Mouse (Mus musculus) forebrain, embryonic 12.5 days (tissue): ENCODE measurements around the gene Fitm2. TPM values are rescaled to one million over a fixed set of nuclear protein-coding genes. Genes with fewer than 3 reads are reported as not detected.

Source experiments
- ATAC-seq: fragments of 200-750 bp; cut with Nextera tagmentation; 2 replicates; pipeline ENCODE4 v1.8.0; 2017; ENCODE audit warnings: moderate TSS enrichment; ENCODE audit not compliant: low FRiP score
- H3K27ac ChIP-seq: fragments of 300-500 bp; sonication (generic); 2 replicates; pipeline ENCODE4 v1.5.1; 2016; ENCODE audit warnings: mild to moderate bottlenecking
- H3K27me3 ChIP-seq: fragments of 300-500 bp; sonication (generic); 2 replicates; pipeline ENCODE4 v1.6.1; 2016; ENCODE audit warnings: mild to moderate bottlenecking
- H3K36me3 ChIP-seq: fragments of 300-500 bp; sonication (generic); replicated peaks from 2 replicates; pipeline ENCODE4 v1.6.1; 2016; ENCODE audit warnings: mild to moderate bottlenecking
- H3K4me1 ChIP-seq: fragments of 300-500 bp; sonication (generic); 2 replicates; pipeline ENCODE4 v1.6.1; 2016
- H3K4me2 ChIP-seq: fragments of 300-500 bp; sonication (generic); 2 replicates; pipeline ENCODE4 v1.6.1; 2016; ENCODE audit warnings: mild to moderate bottlenecking, moderate library complexity
- H3K4me3 ChIP-seq: fragments of 300-500 bp; sonication (generic); replicated peaks from 2 replicates; pipeline ENCODE4 v1.5.1; 2016; ENCODE audit warnings: mild to moderate bottlenecking
- H3K9ac ChIP-seq: fragments of 300-500 bp; sonication (generic); 2 replicates; pipeline ENCODE4 v1.6.1; 2016; ENCODE audit warnings: mild to moderate bottlenecking
- H3K9me3 ChIP-seq: fragments of 300-500 bp; sonication (generic); 2 replicates; pipeline ENCODE4 v1.6.1; 2016
- WGBS: fragments of 180-500 bp; shearing (Covaris S2); methylation state at CpG from one replicate; pipeline ENCODE4 v1.1.7; 2016; 5-methylcytosine and 5-hydroxymethylcytosine counted together
- polyA plus RNA-seq: library from polyadenylated mRNA; unstranded; fragments of >200 nt; fragmentation: Nextera tagmentation; extraction: Ambion mirVana; gene quantifications from 2 replicates; pipeline ENCODE4 v1.2.1, GENCODE M21; 2016

Gene Fitm2
- polyA plus RNA-seq, 1 experiment from 2014 or later = 11.7 TPM

DNA sequence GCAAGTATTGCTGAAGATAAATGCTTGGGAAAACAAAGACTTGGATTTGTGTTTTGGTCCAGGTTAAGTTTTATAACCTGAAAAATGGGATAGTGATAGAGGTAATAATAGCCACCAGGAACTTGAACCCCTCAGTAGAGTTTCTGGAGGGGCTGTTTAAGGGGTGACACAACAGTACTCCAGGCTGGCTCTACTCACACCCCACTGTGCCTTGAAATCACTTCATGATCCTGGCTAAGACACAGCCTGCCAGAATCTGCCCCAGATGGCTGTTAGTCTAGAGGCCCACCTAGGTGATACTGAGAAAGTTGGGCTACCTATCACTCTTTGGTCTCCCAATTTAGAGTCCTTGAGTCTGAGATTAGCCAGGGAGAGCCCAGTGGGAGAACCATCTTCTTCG is 32.9 kb downstream of the Fitm2 start:
- Histone ChIP-seq H3K36me3 (no peaks in the 10 kb centered on the region), H3K27ac (no peak overlapping the region), H3K9me3 (no peaks in the 10 kb centered on the region), H3K4me2 (peak overlapping the region; percentile 71), H3K9ac (peak overlapping the region; percentile 75), H3K4me1 (peaks cover 35% of the 10 kb centered on the region), H3K27me3 (0 out of 2 replicates have a peak, but pooled peaks cover 13% of the 10 kb centered on the region), H3K4me3 (peak overlapping the region; percentile 65)
- WGBS = 82% methylated on average over 1 of the region's 1 CpGs
- no peak for ATAC-seq

DNA sequence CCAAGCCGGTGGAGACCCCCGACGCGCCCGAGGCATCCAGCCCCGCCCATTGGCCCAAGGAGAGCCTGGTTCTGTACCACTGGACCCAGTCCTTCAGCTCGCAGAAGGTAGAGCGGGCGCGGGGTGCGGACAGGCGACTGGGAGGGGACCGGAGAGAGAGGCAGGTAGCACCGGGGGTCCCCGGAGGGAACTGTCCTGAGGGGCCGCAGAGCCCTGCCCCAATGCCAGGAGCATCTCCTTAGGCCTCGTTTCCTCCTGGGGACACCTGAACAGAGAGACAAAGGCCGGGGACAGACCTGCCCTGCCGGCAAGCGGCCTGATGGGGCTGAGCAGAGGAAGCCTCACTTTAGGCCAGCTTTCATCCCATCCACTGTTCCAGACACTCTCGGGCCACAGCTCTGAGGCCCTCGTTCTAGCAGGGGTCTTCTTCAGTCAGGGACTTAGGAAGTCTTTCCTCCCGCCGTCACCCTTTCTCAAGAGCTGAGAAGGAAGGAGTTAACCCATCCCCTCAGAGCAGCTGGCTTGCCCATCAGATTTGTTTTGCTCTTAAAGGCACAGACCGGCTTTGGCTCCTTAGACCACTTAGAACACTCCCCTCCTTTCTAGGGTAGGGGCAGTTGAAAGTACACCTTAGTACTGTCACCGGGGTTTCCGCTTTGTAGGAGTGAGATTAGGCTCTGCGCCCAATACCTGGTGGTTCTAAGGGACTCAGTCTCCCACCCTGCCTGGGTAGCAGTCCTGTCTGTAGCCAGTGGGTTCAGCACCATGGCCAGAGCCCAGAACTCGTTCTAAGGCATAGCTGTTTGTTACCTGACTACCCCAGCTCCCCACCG is 33.6 kb downstream of the Fitm2 start:
- peaks cover 35% of the 10 kb centered on the region for H3K4me1 ChIP-seq
- H3K36me3 ChIP-seq = no peaks in the 10 kb centered on the region
- no peaks in the 10 kb centered on the region for H3K9me3 ChIP-seq
- 0 out of 2 replicates have a peak, but pooled peaks cover 13% of the 10 kb centered on the region for H3K27me3 ChIP-seq
- peak overlapping the region; percentile 67 for H3K27ac ChIP-seq
- peak overlapping the region; percentile 65 for H3K4me3 ChIP-seq
- ATAC-seq = peak; percentile 53
- peak overlapping the region; percentile 71 for H3K4me2 ChIP-seq
- H3K9ac ChIP-seq = peak overlapping the region; percentile 75
- 1% methylated on average over 30 of the region's 30 CpGs for WGBS

DNA sequence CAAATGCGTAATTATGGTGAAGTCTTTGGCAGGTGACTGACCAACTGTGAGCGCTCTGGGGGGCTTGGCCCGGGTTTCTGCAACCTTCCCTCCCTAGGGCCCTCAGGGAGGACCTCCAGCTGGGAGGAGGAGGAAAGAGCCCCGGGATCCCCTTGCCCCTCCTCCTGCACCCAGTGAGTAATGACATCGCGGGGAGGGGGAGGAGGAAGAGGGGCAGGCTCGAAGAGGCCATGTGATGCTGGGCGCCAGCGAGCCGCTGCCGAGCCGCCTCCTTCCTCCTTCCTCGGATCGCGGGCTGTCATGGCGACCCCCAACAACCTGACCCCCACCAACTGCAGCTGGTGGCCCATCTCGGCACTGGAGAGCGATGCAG is 34.2 kb downstream of the Fitm2 start, which contains the start of gene Gdap1l1:
Gene Gdap1l1 (plus strand): TSS at position 231 of the 373 bp plus-strand sequence.
- H3K9me3 ChIP-seq = no peaks in the 10 kb centered on the region
- WGBS = 0% methylated on average over 17 of the region's 18 CpGs
- peak; percentile 85 for ATAC-seq
- H3K4me3 ChIP-seq = peak within 1 kb of the TSS; percentile 65
- 0 out of 2 replicates have a peak, but pooled peaks cover 13% of the 10 kb centered on the region for H3K27me3 ChIP-seq
- peak within 1 kb of the TSS; percentile 75 for H3K9ac ChIP-seq
- H3K36me3 ChIP-seq = no peaks in the 10 kb centered on the region
- H3K4me2 ChIP-seq = peak within 1 kb of the TSS; percentile 71
- peaks cover 35% of the 10 kb centered on the region for H3K4me1 ChIP-seq
- peak within 1 kb of the TSS; percentile 67 for H3K27ac ChIP-seq

DNA sequence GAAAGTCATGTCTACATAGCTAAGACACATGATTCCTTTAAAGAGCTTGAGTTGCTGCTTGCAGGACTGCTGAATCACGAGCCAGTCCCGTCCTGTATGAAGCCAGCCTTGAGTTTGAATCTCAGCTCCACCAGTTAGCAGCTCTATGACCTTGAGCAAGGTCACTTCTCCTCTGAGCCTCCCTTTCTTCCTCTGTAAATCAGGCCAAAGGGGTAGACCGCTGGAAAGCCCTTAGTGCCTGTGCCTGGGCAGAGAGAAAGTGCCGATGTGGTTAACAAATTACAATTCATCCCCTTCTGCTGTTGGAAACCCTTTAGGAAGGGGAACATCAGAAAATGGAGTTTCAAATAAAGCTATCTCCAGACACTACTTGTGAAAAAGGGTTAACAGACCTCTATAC is 34.6 kb downstream of the Fitm2 start:
- peak overlapping the region; percentile 67 for H3K27ac ChIP-seq

DNA sequence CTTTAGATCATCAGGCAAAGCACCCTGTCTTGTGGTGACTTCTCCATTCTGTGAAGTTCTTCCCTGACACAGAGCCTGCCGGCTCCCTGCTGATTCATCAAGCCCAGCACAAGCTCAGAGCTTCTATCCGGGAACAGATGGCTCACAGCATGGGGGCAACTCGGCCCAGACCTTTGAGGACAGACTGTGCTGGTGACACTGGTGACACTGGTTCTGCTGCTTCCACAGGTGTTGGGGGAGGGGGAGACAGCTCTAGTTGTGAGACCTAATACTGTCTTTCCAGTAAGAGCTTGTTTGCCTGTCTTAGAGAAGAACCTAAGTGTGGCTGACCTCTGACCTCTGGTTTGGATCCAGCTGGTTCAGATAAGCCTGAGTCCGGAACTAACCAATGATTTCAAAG is 38.5 kb downstream of the Fitm2 start:
- no peak overlapping the region for H3K4me3 ChIP-seq

More for the DNA sequence above, 34.6 kb downstream of the Fitm2 start:
- WGBS = 35% methylated on average over 4 of the region's 4 CpGs
- Histone ChIP-seq H3K4me1 (peaks cover 35% of the 10 kb centered on the region), H3K4me2 (peak overlapping the region; percentile 71), H3K27me3 (0 out of 2 replicates have a peak, but pooled peaks cover 13% of the 10 kb centered on the region), H3K36me3 (no peaks in the 10 kb centered on the region), H3K9me3 (no peaks in the 10 kb centered on the region), H3K4me3 (peak overlapping the region; percentile 65), H3K9ac (peak overlapping the region; percentile 75; the same call in 1 of the 2 replicates)
- peak; percentile 39; the same call in 1 of the 2 replicates for ATAC-seq

DNA sequence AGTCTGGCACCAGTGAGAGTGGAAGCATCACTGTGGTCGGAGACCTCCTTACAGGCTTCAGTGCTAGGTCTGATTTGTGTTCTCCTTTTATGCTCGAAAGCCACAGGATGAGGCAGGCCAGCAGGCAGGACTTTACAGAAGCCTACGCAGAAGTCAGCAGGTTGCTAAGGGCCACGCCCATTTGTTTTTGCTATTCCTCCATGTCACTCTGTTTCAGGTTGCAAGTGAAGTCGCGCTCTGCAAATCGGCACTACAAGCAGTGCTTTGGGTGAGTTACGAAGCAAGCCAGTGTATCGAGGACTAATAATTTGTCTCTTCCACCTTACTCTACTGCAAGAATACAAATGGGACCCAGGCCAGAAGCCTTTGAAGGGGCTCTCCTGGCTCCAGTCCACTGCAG is 41.1 kb downstream of the Fitm2 start:
- no peaks in the 10 kb centered on the region for H3K9me3 ChIP-seq
- H3K4me2 ChIP-seq = no peak overlapping the region
- H3K27me3 ChIP-seq = no peaks in the 10 kb centered on the region
- no peaks in the 10 kb centered on the region for H3K4me1 ChIP-seq
- no peak overlapping the region for H3K9ac ChIP-seq
- H3K27ac ChIP-seq = no peak overlapping the region
- H3K4me3 ChIP-seq = no peak overlapping the region
- WGBS = 90% methylated on average over 9 of the region's 9 CpGs
- no peak for ATAC-seq
- H3K36me3 ChIP-seq = no peaks in the 10 kb centered on the region

More for the DNA sequence above, 38.5 kb downstream of the Fitm2 start:
- Histone ChIP-seq H3K27me3 (0 out of 2 replicates have a peak, but pooled peaks cover 8% of the 10 kb centered on the region), H3K4me2 (no peak overlapping the region), H3K9ac (no peak overlapping the region), H3K4me1 (peaks cover 14% of the 10 kb centered on the region; the same call in 1 of the 2 replicates), H3K27ac (no peak overlapping the region), H3K9me3 (no peaks in the 10 kb centered on the region), H3K36me3 (no peaks in the 10 kb centered on the region)
- no peak for ATAC-seq
- WGBS = 31% methylated on average over 4 of the region's 4 CpGs

DNA sequence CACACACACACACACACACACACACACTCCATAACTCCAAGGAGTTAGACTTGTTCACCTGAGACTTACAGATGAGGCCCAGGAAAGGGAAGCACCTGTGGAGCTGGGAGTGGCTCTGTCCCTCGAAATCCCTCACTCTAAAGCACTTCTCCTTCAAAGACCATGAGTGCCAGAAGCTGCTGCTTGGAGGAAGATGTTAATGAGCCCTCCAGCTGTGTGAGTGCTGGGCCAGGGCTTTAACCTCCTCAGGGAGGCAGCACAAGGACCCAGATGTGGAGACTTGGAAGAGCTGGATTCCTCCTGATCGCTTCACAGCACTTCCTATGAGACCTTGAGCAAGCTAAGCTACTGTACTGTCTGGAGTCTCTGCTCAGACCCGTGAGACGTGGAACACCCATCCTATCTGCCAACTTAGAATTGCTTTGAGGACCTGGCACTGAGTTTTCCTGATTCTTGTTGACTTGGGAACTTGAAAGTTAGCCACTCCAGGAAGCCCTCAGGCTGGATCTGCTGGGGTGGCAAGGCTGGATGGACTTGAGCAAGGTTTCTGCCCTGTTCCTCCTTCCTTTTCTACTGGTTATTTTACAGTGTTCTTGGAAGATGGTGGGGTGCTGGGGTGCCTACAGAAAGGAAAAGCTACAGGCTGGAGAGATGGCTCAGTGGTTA is 44.0 kb downstream of the Fitm2 start:
- H3K9ac ChIP-seq = no peak overlapping the region
- H3K9me3 ChIP-seq = no peaks in the 10 kb centered on the region
- H3K4me1 ChIP-seq = peaks cover 4% of the 10 kb centered on the region; the same call in 1 of the 2 replicates
- ATAC-seq = no peak
- no peak overlapping the region for H3K27ac ChIP-seq
- no peaks in the 10 kb centered on the region for H3K27me3 ChIP-seq
- WGBS = 54% methylated on average over 4 of the region's 4 CpGs
- H3K4me3 ChIP-seq = no peak overlapping the region
- H3K36me3 ChIP-seq = 0 out of 2 replicates have a peak, but pooled peaks cover 4% of the 10 kb centered on the region
- no peak overlapping the region for H3K4me2 ChIP-seq

DNA sequence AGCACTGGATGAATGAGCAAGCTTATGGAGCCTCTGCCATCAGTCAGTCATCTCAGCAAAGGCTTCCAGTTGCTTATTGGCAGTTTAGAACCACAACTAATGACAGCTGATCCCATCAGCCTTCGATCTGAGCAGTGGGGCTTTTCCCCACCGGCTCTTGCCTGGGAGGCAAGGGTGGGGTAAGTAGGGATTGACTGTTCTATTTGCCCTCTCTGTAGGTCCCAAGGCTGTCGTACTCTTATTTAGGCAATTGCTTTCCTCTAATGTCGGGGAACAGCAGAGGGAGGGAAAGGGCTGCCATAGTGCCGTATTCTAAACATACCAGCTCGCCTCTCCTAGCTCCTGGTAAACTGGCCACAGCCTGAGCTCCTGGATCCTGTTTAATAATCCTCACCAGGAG is 47.8 kb downstream of the Fitm2 start, which contains the start of gene Oser1:
Gene Oser1 (minus strand): TSS at position 101 of the 400 bp plus-strand sequence.
- Histone ChIP-seq H3K9ac (no peak within 1 kb of the TSS), H3K27me3 (no peaks in the 10 kb centered on the region), H3K4me3 (no peak within 1 kb of the TSS), H3K9me3 (no peaks in the 10 kb centered on the region), H3K27ac (no peak within 1 kb of the TSS), H3K4me2 (no peak within 1 kb of the TSS), H3K36me3 (0 out of 2 replicates have a peak, but pooled peaks cover 12% of the 10 kb centered on the region), H3K4me1 (peaks cover 19% of the 10 kb centered on the region)
- 82% methylated on average over 6 of the region's 6 CpGs for WGBS
- no peak for ATAC-seq

DNA sequence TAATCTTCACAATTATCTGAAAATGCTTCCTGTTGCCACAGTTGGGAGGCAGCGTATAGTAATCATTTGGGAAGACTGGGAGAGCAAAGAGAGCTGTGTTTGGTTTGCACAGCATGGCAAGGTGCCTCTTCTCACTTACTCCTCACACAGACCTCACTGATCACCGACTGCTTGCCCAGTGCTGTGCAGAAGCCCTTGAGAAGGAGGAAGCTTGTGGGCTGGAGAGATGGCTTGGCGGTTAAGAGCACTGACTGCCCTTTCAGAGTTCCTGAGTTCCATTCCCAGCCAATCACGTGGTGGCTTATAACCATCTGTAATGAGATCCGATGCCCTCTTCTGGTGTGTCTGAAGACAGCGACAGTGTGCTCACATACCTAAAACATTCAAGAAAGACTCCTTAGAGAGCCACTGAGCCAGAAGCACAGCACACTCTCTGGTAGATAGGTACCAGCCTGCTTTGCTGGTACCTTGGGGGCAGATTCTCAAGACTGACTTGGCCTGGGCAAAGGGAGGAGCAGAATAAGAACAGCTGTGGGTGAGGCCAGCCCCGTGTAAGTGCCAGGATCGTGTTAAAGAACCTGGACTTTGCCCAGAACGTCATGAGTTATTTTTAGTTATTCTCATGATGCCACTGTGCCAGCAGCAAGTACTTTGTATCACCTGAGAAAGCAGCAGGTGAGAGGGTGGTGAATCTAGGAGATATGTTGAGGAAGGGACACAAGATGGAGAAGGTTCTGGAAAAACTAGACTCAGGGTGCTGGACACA is 49.4 kb downstream of the Fitm2 start:
- Histone ChIP-seq H3K36me3 (0 out of 2 replicates have a peak, but pooled peaks cover 12% of the 10 kb centered on the region), H3K4me1 (peaks cover 25% of the 10 kb centered on the region), H3K9ac (no peak overlapping the region), H3K27me3 (no peaks in the 10 kb centered on the region), H3K4me3 (no peak overlapping the region), H3K27ac (no peak overlapping the region), H3K4me2 (no peak overlapping the region), H3K9me3 (no peaks in the 10 kb centered on the region)
- no peak for ATAC-seq
- WGBS = 79% methylated on average over 9 of the region's 9 CpGs

DNA sequence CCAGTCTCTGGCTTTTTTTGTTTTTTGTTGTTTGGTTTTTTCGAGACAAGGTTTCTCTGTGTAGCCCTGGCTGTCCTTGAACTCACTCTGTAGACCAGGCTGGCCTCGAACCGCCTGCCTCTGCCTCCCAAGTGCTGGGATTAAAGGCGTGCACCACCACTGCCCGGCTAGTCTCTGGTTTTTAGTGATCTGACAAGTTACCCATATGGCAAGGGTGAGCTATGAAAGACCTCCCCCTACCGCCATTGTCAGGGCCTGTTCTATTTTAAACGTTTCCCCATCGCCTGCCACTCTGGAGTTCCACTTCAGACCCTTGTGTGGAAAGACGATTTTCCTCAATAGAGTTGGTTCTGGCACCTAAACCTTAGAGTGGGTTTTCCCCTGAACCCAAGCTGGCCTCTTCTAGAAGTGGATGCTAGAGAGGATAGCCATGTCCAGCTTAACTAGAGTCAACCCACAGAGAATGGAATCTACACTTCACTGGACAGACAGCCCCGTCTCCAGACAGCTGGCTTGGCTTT is 52.0 kb downstream of the Fitm2 start:
- Histone ChIP-seq H3K27me3 (no peaks in the 10 kb centered on the region), H3K4me2 (peak overlapping the region; percentile 95), H3K27ac (no peak overlapping the region), H3K9me3 (no peaks in the 10 kb centered on the region), H3K9ac (peak overlapping the region; percentile 66), H3K4me3 (peak overlapping the region; percentile 98), H3K4me1 (peaks cover 32% of the 10 kb centered on the region), H3K36me3 (0 out of 2 replicates have a peak, but pooled peaks cover 12% of the 10 kb centered on the region)
- 38% methylated on average over 10 of the region's 10 CpGs for WGBS
- no peak for ATAC-seq

DNA sequence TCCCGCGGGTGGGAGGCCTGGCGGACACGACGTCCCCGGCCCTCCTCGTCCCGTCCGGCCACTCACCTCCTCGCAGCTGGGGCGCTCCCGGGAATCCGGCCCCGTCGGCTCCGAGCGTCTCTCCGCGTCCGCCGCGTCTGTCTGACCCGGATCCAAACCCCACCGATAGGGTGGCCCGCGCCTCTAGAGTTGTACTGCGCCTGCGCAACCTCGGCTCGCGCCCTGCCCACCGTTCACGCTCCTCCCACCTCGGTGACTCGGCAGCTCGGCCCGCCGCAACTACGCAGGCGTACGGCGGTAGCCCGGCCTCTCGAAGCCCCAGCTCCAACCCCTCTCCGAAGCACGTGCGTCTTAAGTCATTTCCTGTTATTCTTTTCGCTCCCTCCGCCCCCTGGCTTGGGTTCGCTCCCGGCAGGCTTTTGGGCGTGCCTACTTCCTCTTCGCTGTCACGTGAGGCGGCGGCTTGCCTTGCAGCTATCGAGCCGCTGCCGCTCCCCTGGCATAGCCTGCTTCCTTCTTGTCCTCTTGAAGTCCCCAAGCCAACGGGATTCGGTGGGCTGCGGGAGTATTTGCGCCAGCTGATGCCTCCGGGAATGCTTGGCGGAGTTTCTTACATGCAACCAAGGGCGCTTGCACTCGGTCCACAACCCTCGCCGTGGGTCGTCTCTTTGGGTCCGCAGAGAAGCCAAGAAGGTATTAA is 52.9 kb downstream of the Fitm2 start:
- under 1% methylated on average over 64 of the region's 71 CpGs for WGBS
- H3K4me2 ChIP-seq = peak overlapping the region; percentile 95
- H3K9ac ChIP-seq = peak overlapping the region; percentile 94
- peak overlapping the region; percentile 98 for H3K4me3 ChIP-seq
- H3K4me1 ChIP-seq = peaks cover 31% of the 10 kb centered on the region
- no peaks in the 10 kb centered on the region for H3K9me3 ChIP-seq
- ATAC-seq = peak; percentile 99
- H3K36me3 ChIP-seq = peaks cover 17% of the 10 kb centered on the region
- peak overlapping the region; percentile 68; the same call in 1 of the 2 replicates for H3K27ac ChIP-seq
- no peaks in the 10 kb centered on the region for H3K27me3 ChIP-seq
